Mouse (Mus musculus): Measurements from ENCODE around the gene Nmt1.
A peak's percentile ranks its signal among the peaks of the same experiment; 100 is the strongest.

Gene Nmt1

GRCm38 (mm10) chr11:103028176-103028891, at the start of gene Nmt1, which contains the start of gene Dcakd:
TSS of gene Nmt1 (plus strand) at chr11:103028190.
TSS of gene Dcakd (minus strand) at chr11:103028333.
- peak; percentile 99 for DNase-seq (ENCODE audit: low spot score)

- no peak for DNase-seq (ENCODE audit: low spot score)
Observed at GRCm38 (mm10) chr11:102981151-102981890, 46.7 kb upstream of the Nmt1 start.

- no peak for DNase-seq (ENCODE audit: low spot score)
Observed at GRCm38 (mm10) chr11:102984086-102984485, 43.9 kb upstream of the Nmt1 start.

GRCm38 (mm10) chr11:102984615-102985014, 43.4 kb upstream of the Nmt1 start:
- no peak for DNase-seq (ENCODE audit: low spot score)

GRCm38 (mm10) chr11:102985160-102985559, 42.8 kb upstream of the Nmt1 start:
- DNase-seq (ENCODE audit: low spot score) = no peak

- no peak for DNase-seq (ENCODE audit: low spot score)
Observed at GRCm38 (mm10) chr11:102989641-102990151, 38.3 kb upstream of the Nmt1 start.

- no peak for DNase-seq (ENCODE audit: low spot score)
Observed at GRCm38 (mm10) chr11:102990152-102990663, 37.8 kb upstream of the Nmt1 start.

GRCm38 (mm10) chr11:102991681-102992080, 36.3 kb upstream of the Nmt1 start:
- no peak for DNase-seq (ENCODE audit: low spot score)

GRCm38 (mm10) chr11:102992940-102993339, 35.0 kb upstream of the Nmt1 start:
- DNase-seq (ENCODE audit: low spot score) = peak; percentile 72

GRCm38 (mm10) chr11:102993420-102994029, 34.5 kb upstream of the Nmt1 start:
- DNase-seq (ENCODE audit: low spot score) = no peak

GRCm38 (mm10) chr11:102994952-102995351, 33.0 kb upstream of the Nmt1 start:
- no peak for DNase-seq (ENCODE audit: low spot score)

GRCm38 (mm10) chr11:102996385-102996784, 31.6 kb upstream of the Nmt1 start:
- no peak for DNase-seq (ENCODE audit: low spot score)

GRCm38 (mm10) chr11:102996991-102997770, 30.8 kb upstream of the Nmt1 start:
- DNase-seq (ENCODE audit: low spot score) = no peak

- DNase-seq (ENCODE audit: low spot score) = no peak
Observed at GRCm38 (mm10) chr11:102998254-102998576, 29.8 kb upstream of the Nmt1 start.

GRCm38 (mm10) chr11:102998577-102999316, 29.2 kb upstream of the Nmt1 start:
- DNase-seq (ENCODE audit: low spot score) = no peak

GRCm38 (mm10) chr11:102999317-102999970, 28.5 kb upstream of the Nmt1 start:
- DNase-seq (ENCODE audit: low spot score) = no peak

- DNase-seq (ENCODE audit: low spot score) = no peak
Observed at GRCm38 (mm10) chr11:103000111-103000510, 27.9 kb upstream of the Nmt1 start.

- DNase-seq (ENCODE audit: low spot score) = no peak
Observed at GRCm38 (mm10) chr11:103001063-103001462, 26.9 kb upstream of the Nmt1 start.

- peak; percentile 92 for DNase-seq (ENCODE audit: low spot score)
Observed at GRCm38 (mm10) chr11:103003210-103003609, 24.8 kb upstream of the Nmt1 start.

- no peak for DNase-seq (ENCODE audit: low spot score)
Observed at GRCm38 (mm10) chr11:103004852-103005251, 23.1 kb upstream of the Nmt1 start.
